Mouse (Mus musculus): ENCODE data around the gene Kalrn. TPM values are rescaled to one million over a fixed set of nuclear protein-coding genes. Genes with fewer than 3 reads are reported as not detected.
A peak's percentile ranks its signal among the peaks of the same experiment; 100 is the strongest.

Kalrn gene
- polyA plus RNA-seq, 1 experiment from 2014 or later: 24.6 TPM

- peak; percentile 85 for ATAC-seq (ENCODE audit: low FRiP score, low read depth)
- H3K4me3 ChIP-seq: peak overlapping the region; percentile 96
- 0% methylated on average over 37 of the region's 42 CpGs for WGBS
Measured at GRCm38 (mm10) chr16:34573856-34574491, 642 bp upstream of the Kalrn start.

GRCm38 (mm10) chr16:34572406-34573150, 754 bp downstream of the Kalrn start:
- under 1% methylated on average over 60 of the region's 61 CpGs for WGBS
- no peaks in the 10 kb centered on the region for H3K36me3 ChIP-seq
- peak overlapping the region; percentile 96 for H3K4me3 ChIP-seq
- no peaks in the 10 kb centered on the region for H3K9me3 ChIP-seq
- H3K27ac ChIP-seq (replicated peaks): peak overlapping the region; percentile 99
- H3K27me3 ChIP-seq: no peaks in the 10 kb centered on the region
- ATAC-seq (ENCODE audit: low FRiP score, low read depth): peak; percentile 16; the same call in 1 of the 2 replicates
- H3K4me1 ChIP-seq (replicated peaks): peaks cover 43% of the 10 kb centered on the region
- H3K9ac ChIP-seq: peak overlapping the region; percentile 97
- H3K4me2 ChIP-seq: peak overlapping the region; percentile 78

More at GRCm38 (mm10) chr16:34573856-34574491, 642 bp upstream of the Kalrn start:
- peak overlapping the region; percentile 97 for H3K9ac ChIP-seq
- peak overlapping the region; percentile 78 for H3K4me2 ChIP-seq
- H3K9me3 ChIP-seq: peaks cover 3% of the 10 kb centered on the region; the same call in 1 of the 2 replicates
- no peaks in the 10 kb centered on the region for H3K27me3 ChIP-seq
- H3K27ac ChIP-seq (replicated peaks): peak overlapping the region; percentile 99
- H3K36me3 ChIP-seq: no peaks in the 10 kb centered on the region
- H3K4me1 ChIP-seq (replicated peaks): peaks cover 36% of the 10 kb centered on the region

- H3K27me3 ChIP-seq: no peaks in the 10 kb centered on the region
- ATAC-seq (ENCODE audit: low FRiP score, low read depth): 0 out of 2 replicates have a peak, but pooled peaks have one; percentile 2
- H3K36me3 ChIP-seq: no peaks in the 10 kb centered on the region
- H3K4me3 ChIP-seq: peak overlapping the region; percentile 96
- H3K27ac ChIP-seq (replicated peaks): peak overlapping the region; percentile 99
- peak overlapping the region; percentile 78 for H3K4me2 ChIP-seq
- peaks cover 43% of the 10 kb centered on the region for H3K4me1 ChIP-seq (replicated peaks)
- peak overlapping the region; percentile 97 for H3K9ac ChIP-seq
- no peaks in the 10 kb centered on the region for H3K9me3 ChIP-seq
- under 1% methylated on average over 10 of the region's 10 CpGs for WGBS
Measured at GRCm38 (mm10) chr16:34571931-34572405, 1.4 kb downstream of the Kalrn start.

DNA sequence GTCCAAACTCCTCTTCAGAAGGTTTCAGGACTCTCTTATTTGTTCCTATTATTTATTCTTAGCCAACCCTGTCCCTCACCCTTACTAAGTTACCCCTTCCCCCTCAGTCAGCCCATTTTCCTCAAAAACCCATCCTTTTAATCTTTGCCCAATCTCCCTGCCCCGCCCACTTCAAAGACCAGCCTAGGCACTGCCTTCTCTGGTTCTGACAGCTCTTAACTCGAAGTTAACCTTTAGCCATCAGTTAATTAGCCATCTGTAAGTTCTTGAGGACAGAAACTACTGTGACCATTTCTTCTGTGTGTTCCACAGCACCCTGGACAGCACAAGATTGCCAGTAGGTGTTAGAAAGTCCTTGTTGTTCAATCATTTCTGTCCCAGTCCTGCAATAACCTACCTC, 3.4 kb downstream of the Kalrn start:
- H3K4me2 ChIP-seq: no peak overlapping the region
- no peak for ATAC-seq (ENCODE audit: low FRiP score, low read depth)
- H3K4me3 ChIP-seq: no peak overlapping the region
- H3K4me1 ChIP-seq (replicated peaks): peaks cover 56% of the 10 kb centered on the region
- no peak overlapping the region for H3K9ac ChIP-seq
- no peaks in the 10 kb centered on the region for H3K27me3 ChIP-seq
- no peaks in the 10 kb centered on the region for H3K36me3 ChIP-seq
- 61% methylated on average over 2 of the region's 2 CpGs for WGBS
- no peaks in the 10 kb centered on the region for H3K9me3 ChIP-seq
- H3K27ac ChIP-seq (replicated peaks): no peak overlapping the region

DNA sequence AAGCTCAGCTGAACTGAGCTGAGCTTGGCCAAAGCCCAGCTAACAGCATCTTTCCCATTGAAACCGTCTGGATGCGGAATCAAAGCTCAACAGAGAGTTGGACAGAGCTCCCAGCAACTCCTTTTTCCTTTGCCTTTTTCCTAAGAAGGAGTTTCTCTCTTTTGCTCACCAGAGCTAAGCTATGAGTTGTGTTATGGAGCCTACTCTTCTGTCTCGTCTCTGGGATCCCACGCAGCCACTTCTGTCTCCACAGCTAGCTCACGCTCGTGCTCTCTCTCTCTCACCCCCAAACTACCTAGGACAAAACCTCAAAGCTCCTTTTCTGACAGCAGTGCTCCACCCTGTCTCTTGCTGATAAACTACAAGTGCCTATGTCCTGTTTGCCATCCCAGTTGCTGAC, 4.5 kb downstream of the Kalrn start:
- no peak overlapping the region for H3K4me3 ChIP-seq
- H3K9ac ChIP-seq: no peak overlapping the region
- peaks cover 58% of the 10 kb centered on the region for H3K4me1 ChIP-seq (replicated peaks)
- H3K9me3 ChIP-seq: no peaks in the 10 kb centered on the region
- no peak overlapping the region for H3K27ac ChIP-seq (replicated peaks)
- no peak overlapping the region for H3K4me2 ChIP-seq
- no peaks in the 10 kb centered on the region for H3K27me3 ChIP-seq
- no peak for ATAC-seq (ENCODE audit: low FRiP score, low read depth)
- H3K36me3 ChIP-seq: no peaks in the 10 kb centered on the region
- 75% methylated on average over 6 of the region's 6 CpGs for WGBS

DNA sequence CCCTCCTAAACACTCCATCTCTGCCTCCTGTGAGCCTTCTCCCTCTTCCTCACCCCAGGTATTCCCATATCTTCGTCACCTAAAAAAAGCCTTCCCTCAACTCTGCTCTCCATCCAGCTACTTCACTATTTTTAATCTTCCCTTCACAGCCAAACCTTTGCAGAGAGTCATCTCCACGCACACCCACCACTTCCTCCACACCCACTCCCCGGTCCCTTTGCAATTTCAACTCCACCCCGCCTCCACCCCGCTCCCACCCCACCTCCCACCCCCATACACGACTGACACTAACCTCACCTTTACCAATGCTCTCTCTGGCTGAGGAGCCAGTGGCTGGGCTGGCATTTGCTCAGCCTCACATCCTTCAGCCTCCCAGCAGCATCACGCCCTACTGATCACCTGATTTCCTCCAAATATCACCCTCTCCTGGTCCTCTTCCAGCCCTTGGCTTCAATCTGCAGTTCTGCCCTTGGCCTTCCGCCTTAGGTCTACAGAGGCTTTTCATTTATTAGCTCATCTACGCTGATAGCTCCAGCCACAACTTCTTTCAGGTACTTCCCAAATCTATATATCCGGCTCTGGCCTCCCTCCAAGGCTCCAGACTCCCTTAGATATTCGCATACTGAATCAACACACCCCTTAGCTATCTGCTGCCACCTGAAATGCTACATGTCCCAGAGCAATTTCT, 9.6 kb downstream of the Kalrn start:
- H3K4me3 ChIP-seq: no peak overlapping the region
- no peaks in the 10 kb centered on the region for H3K27me3 ChIP-seq
- no peak overlapping the region for H3K4me2 ChIP-seq
- H3K27ac ChIP-seq (replicated peaks): no peak overlapping the region
- no peak overlapping the region for H3K9ac ChIP-seq
- H3K36me3 ChIP-seq: no peaks in the 10 kb centered on the region
- WGBS: 77% methylated on average over 11 of the region's 11 CpGs
- no peak for ATAC-seq (ENCODE audit: low FRiP score, low read depth)
- H3K4me1 ChIP-seq (replicated peaks): peaks cover 59% of the 10 kb centered on the region
- H3K9me3 ChIP-seq: no peaks in the 10 kb centered on the region

DNA sequence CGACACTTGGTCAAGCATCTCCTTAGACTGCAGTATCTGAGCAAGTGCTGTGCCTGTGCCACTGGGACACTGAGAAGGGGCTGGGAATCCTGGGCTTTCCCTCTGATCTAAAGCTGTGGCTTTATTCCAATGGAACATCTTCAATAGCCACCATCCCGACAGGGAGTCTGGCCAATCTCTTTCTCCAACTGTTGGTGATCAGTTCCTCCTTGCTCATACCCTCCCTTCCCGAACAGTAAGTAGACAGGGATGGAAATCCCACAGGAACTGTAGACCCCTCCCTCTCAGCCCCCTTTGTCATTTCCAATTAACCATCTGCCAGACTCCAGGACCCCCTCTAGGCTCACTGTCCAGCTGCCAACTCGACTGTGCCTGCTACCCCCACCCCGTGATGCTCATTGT, 11.6 kb downstream of the Kalrn start:
- no peak overlapping the region for H3K27ac ChIP-seq (replicated peaks)
- H3K4me3 ChIP-seq: no peak overlapping the region
- no peaks in the 10 kb centered on the region for H3K27me3 ChIP-seq
- no peak overlapping the region for H3K9ac ChIP-seq
- H3K36me3 ChIP-seq: no peaks in the 10 kb centered on the region
- peak; percentile 33 for ATAC-seq (ENCODE audit: low FRiP score, low read depth)
- H3K4me2 ChIP-seq: no peak overlapping the region
- peaks cover 71% of the 10 kb centered on the region for H3K4me1 ChIP-seq (replicated peaks)
- 6% methylated on average over 5 of the region's 5 CpGs for WGBS
- H3K9me3 ChIP-seq: no peaks in the 10 kb centered on the region

DNA sequence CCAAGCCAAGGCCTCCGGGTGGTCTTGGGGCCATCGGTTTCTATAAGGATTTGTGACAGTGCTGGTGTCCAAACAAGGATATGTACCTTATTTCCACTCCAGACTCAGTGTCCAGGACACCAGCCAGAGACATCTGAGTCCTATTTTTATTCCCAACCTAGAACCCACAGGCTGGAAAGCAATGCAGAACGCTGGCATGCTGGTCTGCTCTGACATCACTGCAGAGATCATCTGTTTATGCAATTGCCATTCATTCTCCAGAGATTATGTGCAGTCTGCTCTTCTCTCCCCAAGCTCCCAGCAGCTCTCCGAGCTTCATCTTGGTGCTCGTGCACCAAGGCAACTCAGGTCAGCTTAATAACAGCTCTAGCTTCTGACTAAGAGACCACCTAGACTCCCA, 12.5 kb downstream of the Kalrn start:
- H3K4me2 ChIP-seq: no peak overlapping the region
- no peak overlapping the region for H3K9ac ChIP-seq
- peaks cover 71% of the 10 kb centered on the region for H3K4me1 ChIP-seq (replicated peaks)
- no peak overlapping the region for H3K4me3 ChIP-seq
- ATAC-seq (ENCODE audit: low FRiP score, low read depth): no peak
- no peaks in the 10 kb centered on the region for H3K27me3 ChIP-seq
- no peaks in the 10 kb centered on the region for H3K9me3 ChIP-seq
- H3K27ac ChIP-seq (replicated peaks): no peak overlapping the region
- WGBS: 40% methylated on average over 5 of the region's 5 CpGs
- H3K36me3 ChIP-seq: no peaks in the 10 kb centered on the region

DNA sequence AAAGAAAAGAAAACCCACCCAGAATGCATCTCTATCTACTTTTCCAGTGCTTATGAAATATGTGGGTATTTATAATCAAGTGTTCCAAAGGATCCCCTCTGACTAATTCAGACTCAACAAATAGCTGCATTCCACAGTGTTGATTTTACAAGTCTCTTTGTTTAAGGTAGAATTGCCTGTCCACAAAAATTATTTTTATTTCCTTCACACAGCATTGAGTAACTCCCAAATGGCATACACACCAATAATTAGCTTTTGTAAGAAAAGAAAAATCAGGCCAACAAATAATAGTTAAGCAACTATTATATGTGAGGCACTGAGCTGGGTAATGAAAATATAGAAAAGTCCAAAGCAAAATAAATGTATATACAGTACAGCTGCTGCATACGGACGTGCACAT, 12.9 kb downstream of the Kalrn start:
- ATAC-seq (ENCODE audit: low FRiP score, low read depth): no peak
- Histone ChIP-seq H3K27ac (replicated peaks) (no peak overlapping the region), H3K36me3 (no peaks in the 10 kb centered on the region), H3K27me3 (no peaks in the 10 kb centered on the region), H3K4me2 (no peak overlapping the region), H3K4me3 (no peak overlapping the region), H3K4me1 (replicated peaks) (peaks cover 70% of the 10 kb centered on the region), H3K9ac (no peak overlapping the region), H3K9me3 (no peaks in the 10 kb centered on the region)
- 59% methylated on average over 2 of the region's 2 CpGs for WGBS

DNA sequence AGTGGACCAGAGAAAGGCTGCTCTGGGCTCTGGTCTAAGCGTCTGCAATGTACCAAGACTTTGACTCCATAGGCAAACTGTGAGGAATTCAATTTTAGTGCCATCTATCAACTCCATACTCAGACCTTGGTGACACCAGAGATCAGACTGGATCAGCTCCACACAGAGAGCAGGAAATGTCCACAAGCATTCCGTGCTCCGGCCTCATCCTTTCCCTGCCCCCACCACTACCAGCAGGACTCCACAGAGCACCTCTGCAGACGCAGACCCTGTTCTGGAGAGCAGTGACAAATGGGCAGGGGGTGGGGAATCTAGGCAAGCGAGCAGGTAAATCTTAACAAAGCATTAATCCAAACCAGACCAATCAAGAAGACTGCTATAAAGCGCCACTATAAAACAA, 15.4 kb downstream of the Kalrn start:
- no peaks in the 10 kb centered on the region for H3K27me3 ChIP-seq
- no peaks in the 10 kb centered on the region for H3K36me3 ChIP-seq
- H3K4me3 ChIP-seq: no peak overlapping the region
- ATAC-seq (ENCODE audit: low FRiP score, low read depth): no peak
- 61% methylated on average over 6 of the region's 6 CpGs for WGBS
- no peak overlapping the region for H3K4me2 ChIP-seq
- no peak overlapping the region for H3K27ac ChIP-seq (replicated peaks)
- no peaks in the 10 kb centered on the region for H3K9me3 ChIP-seq
- H3K9ac ChIP-seq: no peak overlapping the region
- peaks cover 62% of the 10 kb centered on the region for H3K4me1 ChIP-seq (replicated peaks)

DNA sequence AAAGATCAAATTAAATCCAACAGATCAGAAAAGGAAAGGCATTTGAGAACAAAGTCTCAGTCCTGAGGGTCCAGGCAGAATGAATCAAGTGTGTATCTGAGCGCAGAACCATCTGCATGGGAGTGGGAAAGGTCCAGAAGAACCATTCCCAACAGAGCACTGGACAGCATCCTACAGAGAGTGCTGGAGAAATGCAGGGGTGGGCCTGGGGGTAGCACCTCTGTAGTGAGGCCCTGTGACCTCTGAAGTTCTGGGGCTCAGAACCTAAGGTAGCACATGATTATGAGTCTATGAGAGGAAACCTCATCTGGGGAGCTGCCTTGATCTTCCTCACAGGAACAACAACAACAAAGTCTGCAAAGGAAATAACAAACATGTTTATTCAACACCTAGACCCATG, 20.6 kb downstream of the Kalrn start:
- Histone ChIP-seq H3K9ac (no peak overlapping the region), H3K9me3 (no peaks in the 10 kb centered on the region), H3K27ac (replicated peaks) (no peak overlapping the region), H3K36me3 (no peaks in the 10 kb centered on the region), H3K4me1 (replicated peaks) (peaks cover 47% of the 10 kb centered on the region), H3K4me2 (no peak overlapping the region), H3K27me3 (no peaks in the 10 kb centered on the region), H3K4me3 (no peak overlapping the region)
- WGBS: 91% methylated on average over 1 of the region's 1 CpGs
- ATAC-seq (ENCODE audit: low FRiP score, low read depth): no peak

- Histone ChIP-seq H3K4me3 (no peak overlapping the region), H3K27me3 (no peaks in the 10 kb centered on the region), H3K4me1 (replicated peaks) (peaks cover 49% of the 10 kb centered on the region), H3K4me2 (no peak overlapping the region), H3K27ac (replicated peaks) (no peak overlapping the region), H3K9me3 (no peaks in the 10 kb centered on the region), H3K9ac (no peak overlapping the region), H3K36me3 (no peaks in the 10 kb centered on the region)
- 71% methylated on average over 5 of the region's 5 CpGs for WGBS
- no peak for ATAC-seq (ENCODE audit: low FRiP score, low read depth)
Measured at GRCm38 (mm10) chr16:34549470-34549999, 23.8 kb downstream of the Kalrn start.

Data from hindbrain, embryonic 15.5 days (tissue).